Mouse (Mus musculus) brain, embryonic 14.5 days (tissue): Measurements from ENCODE around the gene Emp3.

Experiments
- CTCF ChIP-seq: fragments of 200-500 bp; IDR thresholded peaks from 2 replicates; pipeline ENCODE4 v1.5.1; 2012; ENCODE audit warnings: inconsistent platforms, mild to moderate bottlenecking, moderate library complexity, borderline replicate concordance; ENCODE audit not compliant: insufficient read depth, insufficient read length; ENCODE audit errors: extremely low read depth
- POLR2A ChIP-seq: fragments of 200-500 bp; IDR thresholded peaks from 2 replicates; pipeline ENCODE4 v1.6.1; 2012; ENCODE audit warnings: mild to moderate bottlenecking, inconsistent platforms, borderline replicate concordance; ENCODE audit not compliant: poor library complexity, insufficient read depth, insufficient read length, severe bottlenecking; ENCODE audit errors: extremely low read depth

- TF ChIP-seq CTCF (no peak), POLR2A (no peak)
Observed at GRCm38 (mm10) chr7:45906622-45907021, 14.6 kb downstream of the Emp3 start.
